Mouse (Mus musculus) CH12.LX (cell line): ENCODE measurements around the gene Ankrd10.

Experiments used
- GABPA ChIP-seq: IDR thresholded peaks from 2 replicates; pipeline ENCODE4 v1.6.1; 2012; ENCODE audit warnings: low read depth, low read length, improper control_type of control experiment, inconsistent platforms; ENCODE audit not compliant: insufficient replicate concordance
- POLR2A ChIP-seq: IDR thresholded peaks from 2 replicates; pipeline ENCODE4 v1.6.1; 2011; ENCODE audit warnings: low read depth, mild to moderate bottlenecking, improper control_type of control experiment, low read length
- ZNF384 ChIP-seq: IDR thresholded peaks from 2 replicates; pipeline ENCODE4 v1.6.1; 2012; ENCODE audit warnings: low read depth, low read length, improper control_type of control experiment, inconsistent platforms

- no peak for TF ChIP-seq ZNF384
- no peak for TF ChIP-seq POLR2A
- no peak for TF ChIP-seq GABPA
Measured at GRCm38 (mm10) chr8:11633414-11633813, 2.1 kb downstream of the Ankrd10 start.
